Mouse (Mus musculus) adrenal gland, adult 8-10 months (tissue): ENCODE results near the gene Ap4b1. TPM values are rescaled to one million over a fixed set of nuclear protein-coding genes. Genes with fewer than 3 reads are reported as not detected.
"Not testable (repeated sequence)": the region's sequence is repeated elsewhere in the genome, so short reads cannot be mapped to it uniquely, and the experiment has no call there.

Experiments used
- DNase-seq: peaks from one replicate; pipeline ENCODE4 v3.0.0; 2022
- total RNA-seq, 4 experiments: library from RNA; stranded (reverse); gene quantifications; 2 replicates each; pipeline ENCODE4 v1.2.4; 2022

Ap4b1 gene
- total RNA-seq, 4 experiments from 2014 or later = 18.0 to 21.1 (median 20.2) TPM

GRCm38 (mm10) chr3:103801631-103802531, 7.4 kb upstream of the Ap4b1 start:
- peak; percentile 76 for DNase-seq

GRCm38 (mm10) chr3:103802861-103803260, 6.5 kb upstream of the Ap4b1 start:
- DNase-seq = no peak

- DNase-seq = no peak
Measured at GRCm38 (mm10) chr3:103805671-103806070, 3.6 kb upstream of the Ap4b1 start.

- DNase-seq = no peak
Measured at GRCm38 (mm10) chr3:103809799-103810150, 455 bp downstream of the Ap4b1 start.

GRCm38 (mm10) chr3:103810967-103811366, 1.6 kb downstream of the Ap4b1 start:
- no peak for DNase-seq

GRCm38 (mm10) chr3:103827548-103827947, 18.2 kb downstream of the Ap4b1 start:
- DNase-seq = no peak

- DNase-seq = no peak
Measured at GRCm38 (mm10) chr3:103829036-103829435, 19.7 kb downstream of the Ap4b1 start.

GRCm38 (mm10) chr3:103830681-103831080, 21.4 kb downstream of the Ap4b1 start:
- not testable (repeated sequence) for DNase-seq

GRCm38 (mm10) chr3:103831146-103831545, 21.8 kb downstream of the Ap4b1 start:
- no peak for DNase-seq

GRCm38 (mm10) chr3:103832426-103832825, 23.1 kb downstream of the Ap4b1 start, which contains the start of gene Bcl2l15:
TSS of gene Bcl2l15 (plus strand) at chr3:103832601.
- DNase-seq = no peak

- DNase-seq = no peak
Measured at GRCm38 (mm10) chr3:103834001-103834400, 24.7 kb downstream of the Ap4b1 start.

- DNase-seq = no peak
Measured at GRCm38 (mm10) chr3:103835272-103835950, 26.1 kb downstream of the Ap4b1 start.

GRCm38 (mm10) chr3:103835951-103836310, 26.6 kb downstream of the Ap4b1 start:
- no peak for DNase-seq

GRCm38 (mm10) chr3:103836453-103836852, 27.1 kb downstream of the Ap4b1 start:
- DNase-seq = no peak

GRCm38 (mm10) chr3:103839711-103840110, 30.4 kb downstream of the Ap4b1 start:
- DNase-seq = no peak

GRCm38 (mm10) chr3:103840195-103840594, 30.9 kb downstream of the Ap4b1 start:
- DNase-seq = not testable (repeated sequence)

- DNase-seq = not testable (repeated sequence)
Measured at GRCm38 (mm10) chr3:103840946-103841345, 31.6 kb downstream of the Ap4b1 start.

GRCm38 (mm10) chr3:103850644-103851363, 41.5 kb downstream of the Ap4b1 start:
- no peak for DNase-seq

- DNase-seq = no peak
Measured at GRCm38 (mm10) chr3:103851481-103851880, 42.2 kb downstream of the Ap4b1 start.

- no peak for DNase-seq
Measured at GRCm38 (mm10) chr3:103851882-103852281, 42.6 kb downstream of the Ap4b1 start.

GRCm38 (mm10) chr3:103852565-103853299, 43.4 kb downstream of the Ap4b1 start:
- DNase-seq = peak; percentile 7

- DNase-seq = no peak
Measured at GRCm38 (mm10) chr3:103853804-103854203, 44.5 kb downstream of the Ap4b1 start.
